Mouse (Mus musculus): ENCODE results near the gene Nsmf. TPM values are rescaled to one million over a fixed set of nuclear protein-coding genes. Genes with fewer than 3 reads are reported as not detected.

The Nsmf gene
- polyA plus RNA-seq (2012; rRNA removed), result 43.8 and 57.8 TPM in 2 replicates

DNA sequence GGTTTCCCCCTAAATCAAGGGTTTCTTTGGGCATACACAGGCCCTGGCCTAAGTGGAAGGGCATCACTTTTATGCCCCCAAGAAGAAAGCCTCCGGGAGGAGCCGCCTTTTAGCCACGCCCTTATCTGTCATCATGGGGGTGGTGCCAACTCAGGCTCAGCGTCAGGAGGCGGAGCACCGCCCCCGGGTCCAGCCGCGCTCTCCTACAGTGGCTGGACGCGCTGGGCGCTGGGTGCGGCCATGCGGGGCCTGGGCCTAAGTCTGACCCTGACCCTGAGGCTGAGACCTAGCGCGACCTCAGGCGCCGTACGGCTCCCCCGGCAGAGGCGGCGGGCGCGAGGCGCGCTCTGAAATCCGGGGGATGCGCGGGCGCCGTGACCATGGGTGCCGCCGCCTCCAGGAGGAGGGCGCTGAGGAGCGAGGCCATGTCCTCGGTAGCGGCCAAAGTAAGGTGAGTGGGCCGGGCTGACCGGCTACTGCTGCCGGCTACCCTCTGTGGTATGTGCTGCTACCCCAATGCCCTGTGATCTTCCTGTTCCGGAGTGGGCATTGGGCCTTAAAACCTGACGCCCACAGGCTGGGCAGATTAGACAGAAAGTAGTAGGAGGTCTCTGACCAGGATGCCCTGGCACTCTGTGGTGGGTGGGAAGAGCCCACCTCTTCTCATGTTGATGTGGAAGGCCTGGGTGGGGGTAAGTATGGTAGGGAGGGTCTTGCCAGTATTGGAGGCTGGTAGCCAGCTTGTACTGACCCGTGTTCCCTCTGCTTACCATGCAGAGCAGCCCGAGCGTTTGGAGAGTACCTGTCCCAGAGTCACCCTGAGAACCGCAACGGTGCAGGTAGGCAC is at the start of gene Nsmf:
Gene Nsmf, plus strand, starts transcription at position 135 of the 847 bp plus-strand sequence.

DNA sequence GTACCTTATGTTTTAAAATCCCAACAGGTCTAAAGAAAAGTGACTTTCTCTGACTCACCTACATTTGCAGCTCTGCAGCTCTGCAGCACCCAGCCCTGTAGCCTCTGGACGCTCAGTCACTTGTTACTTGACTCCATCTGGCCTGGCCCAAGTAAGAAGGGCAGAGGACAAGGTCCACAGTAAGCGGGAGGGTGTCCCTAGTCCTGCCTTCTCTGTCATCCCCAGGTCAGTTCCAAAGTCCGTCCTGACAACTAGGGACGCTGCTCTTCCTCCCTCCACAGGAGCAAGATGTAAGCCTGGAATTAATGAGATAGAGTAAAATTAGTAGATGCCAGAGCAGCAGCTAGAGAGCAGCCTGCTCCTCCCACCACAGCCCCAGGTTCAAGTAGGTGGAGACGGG is 25.9 kb downstream of the Nsmf start, which contains the start of gene Entpd8:
Gene Entpd8, plus strand, starts transcription at position 229 of the 400 bp plus-strand sequence.

DNA sequence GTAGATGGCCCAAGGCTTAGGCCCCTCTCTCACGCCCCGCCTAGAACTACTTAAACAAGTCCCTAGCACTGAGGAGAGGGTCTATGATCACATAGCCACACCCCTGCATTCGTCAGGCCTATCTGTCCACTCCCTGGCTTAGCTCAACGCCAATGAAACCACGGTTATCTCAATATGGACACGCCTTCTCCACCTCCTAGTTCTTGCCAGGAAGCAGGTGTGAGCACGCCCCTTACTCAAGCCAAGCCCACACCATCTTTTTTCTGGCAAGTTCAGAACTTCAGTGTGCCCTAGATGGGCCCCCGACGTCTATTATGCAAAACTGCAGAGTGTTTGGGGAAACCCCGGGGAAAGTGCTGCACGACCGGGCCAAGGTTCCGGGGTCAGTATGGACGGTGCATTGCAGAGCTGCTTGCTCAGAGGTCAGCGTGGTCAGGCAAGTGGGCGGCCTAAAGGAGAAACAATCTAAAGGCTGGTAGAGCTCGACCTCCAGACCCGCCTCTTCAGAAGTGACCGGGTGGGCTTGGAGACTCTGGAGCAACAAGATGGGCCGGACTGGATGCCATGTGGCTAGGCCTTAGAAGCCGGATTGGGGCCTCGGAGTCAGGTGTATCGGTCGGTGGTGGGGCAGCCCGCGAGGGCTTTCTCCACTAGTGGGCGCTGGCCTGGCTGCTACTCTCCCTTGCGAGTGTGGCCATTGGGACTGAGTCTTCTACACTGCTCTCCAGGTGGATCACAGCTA is 41.1 kb downstream of the Nsmf start, which contains the start of gene Noxa1:
Gene Noxa1, minus strand, starts transcription at position 41 of the 742 bp plus-strand sequence.

Other genes starting within 250 kb of the Nsmf start
- gene Ehmt1, start 134.7 kb upstream of the Nsmf start, polyA plus RNA-seq (2012; rRNA removed), result 19.1 and 23.2 TPM in 2 replicates
- 215 and 266 TPM in 2 replicates for gene Arrdc1, start 119.1 kb upstream of the Nsmf start, polyA plus RNA-seq (2012; rRNA removed)
- 1.5 and 1.8 TPM in 2 replicates for gene Zmynd19, start 104.6 kb upstream of the Nsmf start, polyA plus RNA-seq (2012; rRNA removed)
- 2.6 and 4.0 TPM in 2 replicates for gene Dph7, start 92.0 kb upstream of the Nsmf start, polyA plus RNA-seq (2012; rRNA removed)
- gene Mrpl41, start 79.3 kb upstream of the Nsmf start, polyA plus RNA-seq (2012; rRNA removed), result 15.7 and 16.1 TPM in 2 replicates
- 3.3 and 4.3 TPM in 2 replicates for gene Pnpla7, start 78.3 kb upstream of the Nsmf start, polyA plus RNA-seq (2012; rRNA removed)
- 6.6 and 9.0 TPM in 2 replicates for gene Entpd8, start 25.9 kb downstream of the Nsmf start, polyA plus RNA-seq (2012; rRNA removed)
- gene Noxa1, start 40.8 kb downstream of the Nsmf start, polyA plus RNA-seq (2012; rRNA removed), result 14.8 and 16.5 TPM in 2 replicates
- gene Nrarp, start 126.4 kb downstream of the Nsmf start, polyA plus RNA-seq (2012; rRNA removed), result 41.8 and 62.3 TPM in 2 replicates
- gene Tor4a, start 142.5 kb downstream of the Nsmf start, polyA plus RNA-seq (2012; rRNA removed), result 20.0 and 23.5 TPM in 2 replicates
- gene Nelfb, start 157.1 kb downstream of the Nsmf start, polyA plus RNA-seq (2012; rRNA removed), result 29.3 and 32.6 TPM in 2 replicates
- not detected in 2 replicates for gene Stpg3, start 160.3 kb downstream of the Nsmf start, polyA plus RNA-seq (2012; rRNA removed)
- gene Fam166a, start 164.4 kb downstream of the Nsmf start, polyA plus RNA-seq (2012; rRNA removed), result 0.35 TPM in 1 of 2 replicates, not detected in the other
- gene Tubb4b, start 170.3 kb downstream of the Nsmf start, polyA plus RNA-seq (2012; rRNA removed), result 278 and 313 TPM in 2 replicates
- 0.29 and 0.32 TPM in 2 replicates for gene Slc34a3, start 180.0 kb downstream of the Nsmf start, polyA plus RNA-seq (2012; rRNA removed)
- gene Rnf224, start 182.4 kb downstream of the Nsmf start, polyA plus RNA-seq (2012; rRNA removed), result 0.77 and 0.82 TPM in 2 replicates
- gene Rnf208, start 187.9 kb downstream of the Nsmf start, polyA plus RNA-seq (2012; rRNA removed), result 100 and 146 TPM in 2 replicates
- 216 and 387 TPM in 2 replicates for gene Cysrt1, start 188.1 kb downstream of the Nsmf start, polyA plus RNA-seq (2012; rRNA removed)
- 24.8 and 31.7 TPM in 2 replicates for gene AL732309.1, start 192.5 kb downstream of the Nsmf start, polyA plus RNA-seq (2012; rRNA removed)
- gene Tmem203, start 201.1 kb downstream of the Nsmf start, polyA plus RNA-seq (2012; rRNA removed), result 26.1 and 51.6 TPM in 2 replicates
- gene Tprn, start 208.3 kb downstream of the Nsmf start, polyA plus RNA-seq (2012; rRNA removed), result 76.7 and 110 TPM in 2 replicates
- 32.6 and 42.6 TPM in 2 replicates for gene Ssna1, start 218.1 kb downstream of the Nsmf start, polyA plus RNA-seq (2012; rRNA removed)
- gene Anapc2, start 218.1 kb downstream of the Nsmf start, polyA plus RNA-seq (2012; rRNA removed), result 38.5 and 51.1 TPM in 2 replicates
- gene Tmem210, start 233.8 kb downstream of the Nsmf start, polyA plus RNA-seq (2012; rRNA removed), result not detected in 2 replicates
- gene Lrrc26, start 235.6 kb downstream of the Nsmf start, polyA plus RNA-seq (2012; rRNA removed), result 120 and 141 TPM in 2 replicates